Mouse (Mus musculus) CH12.LX (cell line): Measurements from ENCODE around the gene Acp2.

ENCODE experiments used
- CTCF ChIP-seq, 2 experiments: IDR thresholded peaks in 1 of 2; conservative IDR thresholded peaks in 1 of 2; 2 replicates each; pipeline ENCODE4 v1.5.1; 2011 to 2012; ENCODE audit warnings: low read depth in 2 of 2, low read length in 2 of 2, improper control_type of control experiment in 1 of 2, inconsistent platforms in 1 of 2, mild to moderate bottlenecking in 1 of 2, moderate library complexity in 1 of 2
- E2F4 ChIP-seq: IDR thresholded peaks from 2 replicates; pipeline ENCODE4 v1.6.1; 2011; ENCODE audit warnings: low read depth, low read length, improper control_type of control experiment; ENCODE audit not compliant: insufficient replicate concordance
- EP300 ChIP-seq: IDR thresholded peaks from 2 replicates; pipeline ENCODE4 v1.6.1; 2011; ENCODE audit warnings: low read length, improper control_type of control experiment
- ETS1 ChIP-seq: conservative IDR thresholded peaks from 2 replicates; pipeline ENCODE4 v1.6.1; 2012; ENCODE audit warnings: low read depth, mild to moderate bottlenecking, inconsistent platforms, low read length, improper control_type of control experiment, moderate library complexity
- MXI1 ChIP-seq: IDR thresholded peaks from 2 replicates; pipeline ENCODE4 v1.6.1; 2011; ENCODE audit warnings: mild to moderate bottlenecking, low read depth, low read length, improper control_type of control experiment
- POLR2A ChIP-seq: IDR thresholded peaks from 2 replicates; pipeline ENCODE4 v1.6.1; 2011; ENCODE audit warnings: low read depth, mild to moderate bottlenecking, improper control_type of control experiment, low read length
- SIN3A ChIP-seq: IDR thresholded peaks from 2 replicates; pipeline ENCODE4 v1.6.1; 2012; ENCODE audit warnings: low read length, improper control_type of control experiment, inconsistent platforms
- TBP ChIP-seq: conservative IDR thresholded peaks from 2 replicates; pipeline ENCODE4 v1.6.1; 2011; ENCODE audit warnings: low read depth, low read length, improper control_type of control experiment
- TCF12 ChIP-seq: IDR thresholded peaks from 2 replicates; pipeline ENCODE4 v1.6.1; 2014; ENCODE audit warnings: low read depth, mild to moderate bottlenecking, inconsistent platforms, low read length, improper control_type of control experiment

DNA sequence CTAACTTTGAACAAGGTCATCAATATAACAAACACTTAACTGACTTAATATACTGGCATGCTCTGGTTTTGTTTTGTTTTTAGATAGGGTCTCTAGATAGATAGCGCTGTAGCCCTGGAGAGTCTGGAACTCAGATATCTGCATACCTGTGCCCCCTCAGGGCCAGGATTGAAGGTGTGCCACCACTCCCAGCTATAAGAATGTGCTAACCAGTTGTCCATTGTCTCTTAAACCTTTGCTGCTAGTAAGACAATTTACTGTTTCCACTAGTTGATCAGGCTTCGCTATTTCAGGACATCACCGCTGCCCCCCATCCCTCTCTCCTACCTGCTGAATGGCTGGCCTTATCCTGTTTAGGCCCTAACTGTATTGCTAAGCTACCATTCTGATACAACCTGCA, 17.8 kb downstream of the Acp2 start:
- TF ChIP-seq CTCF (conservative IDR thresholded peaks at IDR 0.05 in 1 of 2, IDR thresholded peaks at IDR 0.05 in 1 of 2; ENCODE audit: low read depth in 2 of 2, low read length in 2 of 2), result no peak
- no peak for TF ChIP-seq TCF12
- no peak for TF ChIP-seq SIN3A
- no peak for TF ChIP-seq MXI1
- no peak for TF ChIP-seq TBP
- TF ChIP-seq POLR2A, result no peak
- TF ChIP-seq ETS1, result no peak
- TF ChIP-seq EP300, result no peak
- no peak for TF ChIP-seq E2F4
